Mouse (Mus musculus) MEL (cell line): ENCODE data around the gene Gm44973.

ENCODE experiments used
- CTCF ChIP-seq, 3 experiments: IDR thresholded peaks in 2 of 3; conservative IDR thresholded peaks in 1 of 3; 2 replicates each; pipeline ENCODE4 v1.5.1; 2011 to 2012; ENCODE audit warnings: low read length in 3 of 3, low read depth in 2 of 3, mild to moderate bottlenecking in 2 of 3, improper control_type of control experiment in 1 of 3, inconsistent platforms in 1 of 3, mixed read lengths in 1 of 3, moderate library complexity in 1 of 3; ENCODE audit not compliant: control insufficient read depth in 1 of 3, insufficient read depth in 1 of 3, poor library complexity in 1 of 3, severe bottlenecking in 1 of 3
- EP300 ChIP-seq, 2 experiments: IDR thresholded peaks; 2 replicates each; pipeline ENCODE4 v1.6.1; 2011; ENCODE audit warnings: improper control_type of control experiment in 2 of 2, low read length in 2 of 2, low read depth in 1 of 2, mild to moderate bottlenecking in 1 of 2
- GATA1 ChIP-seq: IDR thresholded peaks from 2 replicates; pipeline ENCODE4 v1.6.1; 2011; ENCODE audit warnings: low read depth, low read length, improper control_type of control experiment
- HCFC1 ChIP-seq: IDR thresholded peaks from 2 replicates; pipeline ENCODE4 v1.6.1; 2012; ENCODE audit warnings: low read depth, mild to moderate bottlenecking, inconsistent platforms, low read length, improper control_type of control experiment, moderate library complexity
- JUND ChIP-seq: IDR thresholded peaks from 2 replicates; pipeline ENCODE4 v1.6.1; 2011; ENCODE audit warnings: low read depth, mild to moderate bottlenecking, improper control_type of control experiment, low read length
- MAX ChIP-seq: IDR thresholded peaks from 2 replicates; pipeline ENCODE4 v1.6.1; 2011; ENCODE audit warnings: low read length, improper control_type of control experiment
- POLR2A ChIP-seq, 2 experiments: IDR thresholded peaks; 2 replicates each; pipeline ENCODE4 v1.6.1; 2011 to 2012; ENCODE audit warnings: low read length in 2 of 2, mild to moderate bottlenecking in 2 of 2, control low read depth in 1 of 2, improper control_type of control experiment in 1 of 2, low read depth in 1 of 2, moderate library complexity in 1 of 2; ENCODE audit not compliant: control insufficient read depth in 1 of 2, insufficient read depth in 1 of 2, poor library complexity in 1 of 2
- POLR2AphosphoS5 ChIP-seq: IDR thresholded peaks from 2 replicates; pipeline ENCODE4 v1.6.1; 2012; ENCODE audit warnings: low read depth, borderline replicate concordance, mild to moderate bottlenecking, inconsistent platforms, low read length, moderate library complexity, mixed read lengths
- TBP ChIP-seq: IDR thresholded peaks from 2 replicates; pipeline ENCODE4 v1.8.0; 2011; ENCODE audit warnings: low read depth, low read length, improper control_type of control experiment
- TCF12 ChIP-seq: IDR thresholded peaks from 2 replicates; pipeline ENCODE4 v1.6.1; 2014; ENCODE audit warnings: low read depth, mild to moderate bottlenecking, inconsistent platforms, low read length, improper control_type of control experiment, moderate library complexity
- USF1 ChIP-seq: IDR thresholded peaks from 2 replicates; pipeline ENCODE4 v1.6.1; 2014; ENCODE audit warnings: low read depth, mild to moderate bottlenecking, inconsistent platforms, low read length, improper control_type of control experiment, moderate library complexity
- ZMIZ1 ChIP-seq: IDR thresholded peaks from 2 replicates; pipeline ENCODE4 v1.6.1; 2012; ENCODE audit warnings: low read depth, mild to moderate bottlenecking, inconsistent platforms, low read length, improper control_type of control experiment, moderate library complexity
- ZNF384 ChIP-seq: IDR thresholded peaks from 2 replicates; pipeline ENCODE4 v1.6.1; 2012; ENCODE audit warnings: low read depth, mild to moderate bottlenecking, inconsistent platforms, low read length, improper control_type of control experiment

GRCm38 (mm10) chr7:5008229-5008628, 7.1 kb upstream of the Gm44973 start:
- no peak for TF ChIP-seq JUND
- TF ChIP-seq POLR2A (IDR thresholded peaks at IDR 0.05; ENCODE audit: control insufficient read depth in 1 of 2, insufficient read depth in 1 of 2, low read depth in 1 of 2, low read length in 2 of 2, poor library complexity in 1 of 2) = no peak
- peak in 1 of 3 experiments; percentile 20; a peak in 2 of 6 replicates for TF ChIP-seq CTCF (IDR thresholded peaks at IDR 0.05 in 2 of 3, conservative IDR thresholded peaks at IDR 0.05 in 1 of 3; ENCODE audit: control insufficient read depth in 1 of 3, insufficient read depth in 1 of 3, low read depth in 2 of 3, low read length in 3 of 3, poor library complexity in 1 of 3, severe bottlenecking in 1 of 3)
- no peak for TF ChIP-seq HCFC1
- no peak for TF ChIP-seq EP300 (IDR thresholded peaks at IDR 0.05; ENCODE audit: low read depth in 1 of 2, low read length in 2 of 2)
- no peak for TF ChIP-seq GATA1
- TF ChIP-seq ZMIZ1 = no peak
- no peak for TF ChIP-seq ZNF384
- TF ChIP-seq POLR2AphosphoS5 = no peak
- TF ChIP-seq TCF12 = no peak
- TF ChIP-seq MAX = no peak
- TF ChIP-seq TBP = no peak
- TF ChIP-seq USF1 = no peak
